Mouse (Mus musculus): Measurements from ENCODE around the gene Ddx11. TPM values are rescaled to one million over a fixed set of nuclear protein-coding genes. Genes with fewer than 3 reads are reported as not detected.

The Ddx11 gene
- 1 to 10 TPM; 4.3 to 6.4 TPM for total RNA-seq (2021)
- long read RNA-seq, experiment 1, partial matches to known transcripts = 1 of 3 reads
- long read RNA-seq, experiment 1, other reads (novel, unspliced or antisense) = 2 of 3 reads
- long read RNA-seq, experiment 2, partial matches to known transcripts = 1 of 1 reads
- long read RNA-seq, experiment 2, other reads (novel, unspliced or antisense) = 0 of 1 reads

GRCm38 (mm10) chr17:66123066-66123815, at the start of gene Ddx11:
Gene Ddx11, plus strand, starts transcription at chr17:66123520.
- DNase-seq = peak; percentile 95 to 98

DNA sequence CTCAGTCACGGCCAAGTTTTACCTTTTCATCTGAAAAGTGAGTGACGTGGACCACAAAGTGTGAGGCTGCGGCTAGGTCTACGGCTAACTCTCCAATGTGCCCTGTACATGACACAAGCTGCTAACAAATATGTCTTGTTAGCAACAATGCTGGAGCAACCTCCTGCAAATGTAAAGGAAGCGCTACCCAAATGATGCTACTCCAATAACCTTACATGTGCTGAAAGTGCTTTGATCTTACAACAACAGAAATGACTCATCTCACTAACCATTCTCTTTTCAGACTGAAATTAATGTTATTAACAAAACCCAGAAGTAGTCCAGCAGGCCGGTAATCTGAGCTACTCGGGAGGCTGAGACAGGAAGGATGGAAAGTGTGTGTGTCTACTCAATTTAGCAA, 49.3 kb upstream of the Ddx11 start:
- no peak for DNase-seq

DNA sequence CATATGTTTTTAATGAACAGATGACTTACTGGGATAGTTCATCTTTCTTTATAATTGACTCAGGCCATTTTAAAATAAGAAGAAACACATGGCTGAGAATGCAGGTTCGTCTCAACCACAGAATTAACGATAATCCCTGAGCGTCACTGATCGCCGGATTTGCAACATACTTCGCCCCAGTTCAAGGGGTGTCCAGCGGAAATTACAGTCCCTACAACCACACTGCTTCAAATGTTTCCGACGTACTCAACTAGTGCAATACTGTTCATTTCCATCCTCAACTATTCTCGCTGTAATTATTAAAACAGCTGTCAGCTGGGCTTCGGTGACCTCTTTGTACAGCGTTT, 47.5 kb upstream of the Ddx11 start:
- DNase-seq = peak in 1 of 2 experiments; percentile 9

DNA sequence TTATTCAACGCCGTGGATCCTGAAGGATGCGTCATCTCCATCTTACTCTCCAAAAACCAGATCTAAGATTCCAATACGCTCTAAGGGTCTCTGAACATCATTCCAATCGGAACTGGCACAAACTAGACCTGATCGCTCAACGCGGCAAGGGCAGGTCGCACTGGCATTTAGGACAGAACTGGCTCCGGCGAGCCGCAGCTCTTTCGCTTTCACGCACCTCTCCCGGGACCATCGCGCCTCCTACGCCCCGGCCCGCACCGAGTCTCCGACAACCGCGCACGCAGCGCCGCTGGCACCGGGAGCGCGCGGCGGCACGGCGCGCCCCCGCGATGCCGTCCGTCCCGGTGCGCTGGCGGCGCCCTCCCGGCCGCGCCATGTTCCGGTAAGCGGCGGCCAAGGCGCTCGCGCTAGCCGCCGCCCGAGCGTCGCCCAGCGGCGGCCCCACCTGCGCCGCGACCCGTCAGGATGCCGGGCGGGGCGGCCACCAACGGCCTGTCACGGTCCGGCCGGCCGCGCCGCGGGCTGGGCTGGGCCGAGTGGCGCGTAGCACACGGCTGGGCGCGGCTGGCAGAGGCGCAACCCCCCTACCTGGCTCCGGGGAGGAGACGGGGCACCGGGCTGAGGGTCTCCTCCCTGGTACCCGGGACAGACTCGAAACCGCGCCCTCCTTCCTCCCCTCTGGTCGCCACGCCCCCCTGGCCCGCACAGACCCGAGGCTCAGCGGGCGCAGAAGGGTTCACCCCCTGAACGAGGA, 47.0 kb upstream of the Ddx11 start:
- peak; percentile 55 to 70 for DNase-seq

DNA sequence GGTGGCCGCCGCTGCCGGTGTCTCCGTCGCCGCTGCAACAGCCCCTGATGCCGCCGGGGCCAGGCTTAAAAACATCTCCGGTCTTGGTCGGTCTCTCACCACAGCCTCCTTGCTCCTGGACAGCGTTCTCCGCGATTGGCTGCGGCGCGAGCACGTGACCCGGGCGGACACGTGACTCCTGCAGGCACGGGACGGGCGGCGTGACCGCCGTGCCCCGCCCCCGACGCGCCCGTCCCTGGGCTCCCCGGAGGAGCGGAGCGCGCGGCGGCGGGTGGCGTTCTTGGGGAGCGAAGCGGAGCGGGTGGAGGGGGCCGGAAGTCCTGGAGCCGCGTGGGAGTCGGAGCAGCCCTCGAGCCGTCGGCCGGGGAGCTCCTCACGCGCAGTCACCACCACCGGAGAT, 46.4 kb upstream of the Ddx11 start, which contains the start of gene Ankrd12:
Gene Ankrd12, minus strand, starts transcription at position 156 of the 400 bp plus-strand sequence.
- peak; percentile 98 to 99 for DNase-seq

DNA sequence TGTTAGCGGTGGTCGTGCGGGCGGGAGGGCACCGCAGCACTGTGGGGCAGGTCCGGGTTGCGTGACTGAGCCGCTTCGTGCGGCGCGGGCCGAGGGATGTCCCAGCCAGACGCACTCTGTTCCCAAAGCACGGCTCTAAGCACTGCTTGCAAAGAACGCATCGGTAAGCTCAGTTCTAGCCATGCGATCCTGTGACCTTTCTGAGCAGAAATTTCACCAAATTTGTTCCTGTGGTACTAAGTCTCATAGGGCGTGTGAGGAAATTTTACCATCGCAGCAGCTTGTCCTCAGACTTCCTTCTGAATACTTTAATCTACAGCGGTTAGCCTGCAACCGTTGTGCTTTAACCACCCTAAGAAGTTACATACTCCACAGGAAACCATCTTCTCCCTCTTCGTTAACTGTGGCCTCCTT, 45.9 kb upstream of the Ddx11 start:
- no peak for DNase-seq

DNA sequence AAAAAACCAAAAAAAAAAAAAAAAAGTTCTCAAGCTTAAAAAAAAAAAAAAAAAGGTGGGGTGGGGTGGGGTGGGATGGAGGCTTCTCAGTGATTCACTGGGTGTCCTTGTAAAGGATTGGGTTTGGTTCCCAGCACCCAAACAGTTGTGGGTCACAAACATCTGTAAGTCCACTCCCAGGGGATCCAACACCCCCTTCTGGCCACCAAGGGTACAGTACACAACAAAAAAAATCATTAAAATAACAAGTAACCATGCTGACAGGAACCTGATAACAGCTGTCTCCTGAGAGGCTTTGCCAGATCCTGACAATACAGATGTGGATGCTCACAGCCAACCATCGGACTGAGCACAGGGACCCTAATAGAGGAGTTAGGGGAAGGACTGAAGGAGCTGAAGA, 38.8 kb upstream of the Ddx11 start:
- no peak for DNase-seq

DNA sequence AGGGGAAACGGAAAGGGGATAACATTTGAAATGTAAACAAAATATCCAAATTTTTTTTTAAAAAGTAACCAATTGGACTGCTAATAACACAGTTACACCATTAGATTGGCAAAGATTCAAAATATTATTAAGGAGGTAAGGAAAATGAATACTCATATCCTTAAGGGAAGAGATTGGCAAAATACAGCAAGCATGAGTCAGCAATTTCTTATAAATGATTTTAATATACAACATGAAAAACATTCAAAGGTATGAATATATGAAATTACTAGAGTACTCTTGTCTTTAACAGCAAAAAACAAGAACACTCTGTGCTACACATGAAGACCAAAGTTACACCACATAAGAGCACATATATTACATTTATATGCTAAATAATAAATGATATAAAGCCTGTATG, 38.3 kb upstream of the Ddx11 start:
- no peak for DNase-seq

- DNase-seq = no peak
Observed at GRCm38 (mm10) chr17:66090251-66090650, 33.1 kb upstream of the Ddx11 start.

DNA sequence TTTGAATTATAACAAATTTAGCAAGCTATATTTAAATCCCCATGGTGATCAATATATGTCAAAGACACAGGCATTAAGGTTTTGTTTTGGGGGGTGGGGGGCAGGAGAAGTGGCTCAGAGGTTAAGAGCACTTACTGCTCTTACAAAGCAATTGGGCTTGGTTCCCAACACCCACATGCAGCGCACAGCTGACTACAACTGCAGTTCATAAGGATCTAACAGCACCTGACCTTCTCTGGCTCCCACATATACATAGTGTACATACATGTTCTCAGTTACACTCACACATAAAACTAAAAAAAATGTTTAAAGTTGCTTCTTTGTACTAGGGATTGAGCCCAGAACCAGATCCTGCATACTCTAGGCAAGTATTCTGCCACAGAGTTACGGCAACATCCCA, 31.9 kb upstream of the Ddx11 start:
- no peak for DNase-seq

DNA sequence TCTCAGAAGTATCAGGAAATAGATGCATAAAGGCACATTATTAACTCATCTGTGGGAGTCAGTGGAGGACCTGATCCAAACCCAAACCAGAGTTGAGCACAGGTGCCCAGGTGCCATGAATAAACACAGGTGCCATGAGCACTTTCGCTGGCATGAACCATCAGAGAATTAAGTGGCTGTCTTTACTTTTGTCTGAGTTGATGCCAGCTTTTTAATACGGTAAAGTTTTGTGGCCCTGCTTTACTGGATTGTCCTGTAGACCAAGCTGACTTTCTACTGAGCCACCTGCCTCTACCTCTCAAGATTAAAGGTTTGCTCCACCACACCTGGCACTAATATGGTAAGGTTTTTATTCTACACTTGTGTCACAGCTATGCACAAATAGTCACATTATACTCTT, 31.3 kb upstream of the Ddx11 start:
- no peak for DNase-seq

- DNase-seq = no peak
Observed at GRCm38 (mm10) chr17:66092664-66093063, 30.7 kb upstream of the Ddx11 start.

- no peak for DNase-seq
Observed at GRCm38 (mm10) chr17:66100566-66101379, 22.5 kb upstream of the Ddx11 start.

- peak; percentile 94 to 97 for DNase-seq
Observed at GRCm38 (mm10) chr17:66101380-66102330, 21.7 kb upstream of the Ddx11 start, which contains the start of gene Ndufv2. Gene Ndufv2, minus strand, starts transcription at chr17:66101559.

GRCm38 (mm10) chr17:66104076-66104475, 19.2 kb upstream of the Ddx11 start:
- DNase-seq = no peak

DNA sequence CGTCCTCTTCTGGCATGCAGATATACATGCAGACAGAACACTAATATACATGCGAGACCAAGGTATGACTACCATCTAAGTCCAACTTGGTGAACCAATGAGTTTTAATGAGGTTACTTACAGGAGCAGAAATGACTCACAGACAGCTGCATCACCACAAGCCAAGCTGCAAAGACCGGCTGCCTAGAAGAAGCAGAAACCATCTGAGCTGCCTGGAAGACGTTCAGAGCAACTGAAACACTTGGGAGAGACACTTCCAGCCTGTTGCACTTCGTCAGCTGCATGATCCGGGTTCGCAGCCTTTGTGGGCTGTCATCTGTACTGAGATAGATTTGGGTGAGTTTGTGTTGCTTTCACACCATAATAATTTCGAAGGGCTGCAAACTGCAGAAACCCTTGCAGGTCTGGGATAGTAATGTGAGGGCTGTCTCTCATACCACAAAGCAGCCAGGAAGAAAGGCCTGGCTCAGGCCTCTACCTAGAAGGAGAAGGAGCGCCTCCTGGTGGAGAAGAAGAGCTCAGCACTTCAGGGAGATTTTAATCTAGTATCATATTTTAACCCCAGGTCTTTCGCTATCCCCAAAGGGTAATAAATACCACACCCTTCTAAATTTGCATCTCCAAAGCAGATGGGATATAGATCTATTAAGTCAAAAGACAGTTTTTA, 16.6 kb upstream of the Ddx11 start:
- peak; percentile 63 to 77 for DNase-seq

GRCm38 (mm10) chr17:66107466-66107865, 15.9 kb upstream of the Ddx11 start:
- no peak for DNase-seq

DNA sequence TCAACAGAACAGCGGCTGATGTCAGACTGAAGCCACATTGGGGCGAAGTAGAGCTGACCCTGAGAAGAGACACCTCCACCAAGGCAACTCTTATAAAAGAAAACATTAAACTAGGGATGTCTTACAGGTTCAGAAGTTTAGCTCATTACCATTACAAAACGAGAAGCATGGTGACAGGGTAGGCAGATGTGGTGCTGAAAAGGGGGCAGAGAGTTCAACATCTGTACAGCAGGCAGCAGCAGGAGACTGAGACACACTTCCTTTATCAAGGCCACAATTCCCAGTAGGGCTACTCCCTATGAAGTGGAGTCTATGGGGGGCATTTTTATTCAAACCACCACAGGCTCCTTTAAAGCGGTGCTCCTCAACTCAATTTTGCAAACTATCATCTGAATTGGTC, 15.1 kb upstream of the Ddx11 start:
- DNase-seq = no peak

GRCm38 (mm10) chr17:66110746-66111145, 12.6 kb upstream of the Ddx11 start:
- no peak for DNase-seq

DNA sequence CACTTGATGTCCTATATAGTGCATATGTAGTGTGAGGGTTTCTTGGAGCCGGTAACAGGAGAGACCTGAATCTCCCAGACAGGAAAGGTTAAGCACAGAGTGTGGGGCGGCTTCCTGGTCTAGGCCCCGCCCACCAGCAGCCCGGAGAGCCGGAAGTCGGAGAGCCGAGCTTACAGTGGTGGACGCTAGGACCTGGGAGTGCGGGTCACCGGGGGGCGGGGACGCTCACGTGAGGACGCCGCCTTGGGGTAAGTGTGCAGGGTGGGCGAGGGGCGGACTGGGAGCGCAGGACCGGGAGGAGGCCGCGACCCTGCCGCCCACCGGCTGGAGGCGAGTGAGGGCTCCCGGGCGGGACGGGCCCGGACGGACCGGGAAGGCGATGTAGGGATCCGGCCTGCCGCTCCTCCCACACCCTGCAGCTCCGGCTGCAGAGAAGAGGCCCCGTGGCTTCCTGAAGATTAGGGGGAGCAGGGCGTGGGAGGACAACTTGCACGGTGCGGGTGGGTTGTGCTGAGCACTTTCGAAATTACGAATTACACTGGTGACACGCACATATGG, 11.8 kb upstream of the Ddx11 start, which contains the start of gene Washc1:
Gene Washc1, plus strand, starts transcription at position 144 of the 558 bp plus-strand sequence.
- peak; percentile 94 to 96 for DNase-seq

Data from adrenal gland, postnatal 36 days (tissue).